Mouse (Mus musculus) embryonic facial prominence, embryonic 12.5 days (tissue): ENCODE data around the gene Zfp365. TPM values are rescaled to one million over a fixed set of nuclear protein-coding genes. Genes with fewer than 3 reads are reported as not detected.

Experiments used
- ATAC-seq: fragments of 200-750 bp; cut with Nextera tagmentation; 2 replicates; pipeline ENCODE4 v1.8.0; 2017; ENCODE audit not compliant: insufficient number of reproducible peaks, insufficient read depth, low FRiP score, low TSS enrichment
- H3K27ac ChIP-seq: fragments of 300-500 bp; sonication (generic); 2 replicates; pipeline ENCODE4 v1.5.1; 2016; ENCODE audit warnings: mild to moderate bottlenecking
- H3K27me3 ChIP-seq: fragments of 300-500 bp; sonication (generic); 2 replicates; pipeline ENCODE4 v1.6.1; 2016; ENCODE audit warnings: mild to moderate bottlenecking, moderate library complexity
- H3K36me3 ChIP-seq: fragments of 300-500 bp; sonication (generic); 2 replicates; pipeline ENCODE4 v1.6.1; 2016; ENCODE audit warnings: mild to moderate bottlenecking
- H3K4me1 ChIP-seq: fragments of 300-500 bp; sonication (generic); 2 replicates; pipeline ENCODE4 v1.6.1; 2016
- H3K4me2 ChIP-seq: fragments of 300-500 bp; sonication (generic); replicated peaks from 2 replicates; pipeline ENCODE4 v1.6.1; 2016; ENCODE audit warnings: mild to moderate bottlenecking, moderate library complexity
- H3K4me3 ChIP-seq: fragments of 300-500 bp; sonication (generic); 2 replicates; pipeline ENCODE4 v1.5.1; 2016; ENCODE audit warnings: mild to moderate bottlenecking
- H3K9ac ChIP-seq: fragments of 300-500 bp; sonication (generic); 2 replicates; pipeline ENCODE4 v1.6.1; 2016; ENCODE audit warnings: mild to moderate bottlenecking, moderate library complexity
- H3K9me3 ChIP-seq: fragments of 300-500 bp; sonication (generic); 2 replicates; pipeline ENCODE4 v1.6.1; 2016; ENCODE audit warnings: mild to moderate bottlenecking, moderate library complexity
- WGBS: fragments of 180-500 bp; shearing (Covaris S2); methylation state at CpG from one replicate; pipeline ENCODE4 v1.1.7; 2016; 5-methylcytosine and 5-hydroxymethylcytosine counted together
- polyA plus RNA-seq: library from polyadenylated mRNA; unstranded; fragments of >200 nt; fragmentation: Nextera tagmentation; extraction: Ambion mirVana; gene quantifications from 2 replicates; pipeline ENCODE4 v1.2.1, GENCODE M21; 2016

The Zfp365 gene
- polyA plus RNA-seq, 1 experiment from 2014 or later: 4.5 TPM

- no peak overlapping the region for H3K27ac ChIP-seq
- H3K9ac ChIP-seq: no peak overlapping the region
- WGBS: 58% methylated on average over 8 of the region's 8 CpGs
- H3K4me1 ChIP-seq: no peaks in the 10 kb centered on the region
- H3K36me3 ChIP-seq: no peaks in the 10 kb centered on the region
- H3K4me2 ChIP-seq: no peak overlapping the region
- no peaks in the 10 kb centered on the region for H3K27me3 ChIP-seq
- ATAC-seq: no peak
- H3K9me3 ChIP-seq: no peaks in the 10 kb centered on the region
- no peak overlapping the region for H3K4me3 ChIP-seq
These were observed 15.4 kb upstream of the Zfp365 start for GRCm38 (mm10) chr10:67927718-67928455.

GRCm38 (mm10) chr10:67924030-67924429 lies 11.6 kb upstream of the Zfp365 start:
- ATAC-seq: no peak
- Histone ChIP-seq H3K9me3 (no peaks in the 10 kb centered on the region), H3K4me2 (no peak overlapping the region), H3K27ac (no peak overlapping the region), H3K27me3 (no peaks in the 10 kb centered on the region), H3K4me1 (no peaks in the 10 kb centered on the region), H3K9ac (no peak overlapping the region), H3K4me3 (no peak overlapping the region), H3K36me3 (no peaks in the 10 kb centered on the region)
- 57% methylated on average over 7 of the region's 7 CpGs for WGBS

- Histone ChIP-seq H3K9ac (no peak overlapping the region), H3K4me3 (no peak overlapping the region), H3K27ac (no peak overlapping the region), H3K4me1 (no peaks in the 10 kb centered on the region), H3K36me3 (no peaks in the 10 kb centered on the region), H3K4me2 (no peak overlapping the region), H3K9me3 (no peaks in the 10 kb centered on the region), H3K27me3 (no peaks in the 10 kb centered on the region)
- ATAC-seq: no peak
- whole genome bisulfite sequencing: 86% methylated on average over 6 of the region's 6 CpGs
These were observed 9.3 kb upstream of the Zfp365 start for GRCm38 (mm10) chr10:67921777-67922176.

- Histone ChIP-seq H3K9ac (no peak overlapping the region), H3K9me3 (no peaks in the 10 kb centered on the region), H3K4me2 (no peak overlapping the region), H3K4me3 (no peak overlapping the region), H3K27ac (no peak overlapping the region), H3K27me3 (no peaks in the 10 kb centered on the region), H3K36me3 (no peaks in the 10 kb centered on the region), H3K4me1 (no peaks in the 10 kb centered on the region)
- no peak for ATAC-seq
- 79% methylated on average over 4 of the region's 4 CpGs for WGBS
These were observed 7.2 kb upstream of the Zfp365 start for GRCm38 (mm10) chr10:67919706-67920105.

GRCm38 (mm10) chr10:67918194-67918899 lies 5.9 kb upstream of the Zfp365 start:
- H3K4me1 ChIP-seq: no peaks in the 10 kb centered on the region
- 80% methylated on average over 4 of the region's 4 CpGs for WGBS
- ATAC-seq: no peak
- H3K9me3 ChIP-seq: no peaks in the 10 kb centered on the region
- H3K4me2 ChIP-seq: no peak overlapping the region
- H3K9ac ChIP-seq: no peak overlapping the region
- H3K36me3 ChIP-seq: no peaks in the 10 kb centered on the region
- no peak overlapping the region for H3K27ac ChIP-seq
- H3K27me3 ChIP-seq: no peaks in the 10 kb centered on the region
- no peak overlapping the region for H3K4me3 ChIP-seq

- no peak for ATAC-seq
- 61% methylated on average over 7 of the region's 7 CpGs for WGBS
- Histone ChIP-seq H3K27ac (no peak overlapping the region), H3K27me3 (no peaks in the 10 kb centered on the region), H3K36me3 (no peaks in the 10 kb centered on the region), H3K9ac (no peak overlapping the region), H3K4me1 (no peaks in the 10 kb centered on the region), H3K4me2 (no peak overlapping the region), H3K4me3 (no peak overlapping the region), H3K9me3 (no peaks in the 10 kb centered on the region)
These were observed 4.9 kb upstream of the Zfp365 start for GRCm38 (mm10) chr10:67917356-67917755.

GRCm38 (mm10) chr10:67911447-67912336 lies 770 bp downstream of the Zfp365 start:
- H3K9ac ChIP-seq: peak overlapping the region; percentile 73
- 21% methylated on average over 33 of the region's 33 CpGs for WGBS
- 0 out of 2 replicates have a peak, but pooled peaks cover 2% of the 10 kb centered on the region for H3K27me3 ChIP-seq

GRCm38 (mm10) chr10:67907931-67908330 lies 4.5 kb downstream of the Zfp365 start:
- 0 out of 2 replicates have a peak, but pooled peaks cover 2% of the 10 kb centered on the region for H3K27me3 ChIP-seq
- H3K9me3 ChIP-seq: no peaks in the 10 kb centered on the region
- no peaks in the 10 kb centered on the region for H3K36me3 ChIP-seq
- H3K4me1 ChIP-seq: peaks cover 4% of the 10 kb centered on the region
- 94% methylated on average over 4 of the region's 4 CpGs for WGBS
- no peak for ATAC-seq
- no peak overlapping the region for H3K9ac ChIP-seq
- H3K27ac ChIP-seq: no peak overlapping the region
- no peak overlapping the region for H3K4me3 ChIP-seq
- H3K4me2 ChIP-seq: no peak overlapping the region

More at GRCm38 (mm10) chr10:67911447-67912336, 770 bp downstream of the Zfp365 start:
- Histone ChIP-seq H3K9me3 (no peaks in the 10 kb centered on the region), H3K4me1 (peaks cover 4% of the 10 kb centered on the region), H3K4me2 (peak overlapping the region; percentile 96), H3K36me3 (no peaks in the 10 kb centered on the region), H3K27ac (no peak overlapping the region), H3K4me3 (peak overlapping the region; percentile 79)
- peak; percentile 65; the same call in 1 of the 2 replicates for ATAC-seq

GRCm38 (mm10) chr10:67906926-67907325 lies 5.5 kb downstream of the Zfp365 start:
- Histone ChIP-seq H3K4me1 (peaks cover 4% of the 10 kb centered on the region), H3K9me3 (no peaks in the 10 kb centered on the region), H3K4me3 (no peak overlapping the region), H3K4me2 (no peak overlapping the region), H3K27ac (no peak overlapping the region), H3K36me3 (no peaks in the 10 kb centered on the region), H3K27me3 (0 out of 2 replicates have a peak, but pooled peaks cover 2% of the 10 kb centered on the region), H3K9ac (no peak overlapping the region)
- WGBS: 89% methylated on average over 2 of the region's 2 CpGs
- ATAC-seq: no peak

- H3K4me1 ChIP-seq: no peaks in the 10 kb centered on the region
- no peak overlapping the region for H3K4me2 ChIP-seq
- H3K4me3 ChIP-seq: no peak overlapping the region
- no peaks in the 10 kb centered on the region for H3K9me3 ChIP-seq
- no peaks in the 10 kb centered on the region for H3K27me3 ChIP-seq
- H3K9ac ChIP-seq: no peak overlapping the region
- no peak overlapping the region for H3K27ac ChIP-seq
- no peak for ATAC-seq
- H3K36me3 ChIP-seq: no peaks in the 10 kb centered on the region
- WGBS: 72% methylated on average over 4 of the region's 4 CpGs
These were observed 6.4 kb downstream of the Zfp365 start for GRCm38 (mm10) chr10:67906063-67906462.

- Histone ChIP-seq H3K27me3 (no peaks in the 10 kb centered on the region), H3K4me2 (no peak overlapping the region), H3K4me3 (no peak overlapping the region), H3K9me3 (no peaks in the 10 kb centered on the region), H3K9ac (no peak overlapping the region), H3K27ac (no peak overlapping the region), H3K4me1 (no peaks in the 10 kb centered on the region), H3K36me3 (no peaks in the 10 kb centered on the region)
- ATAC-seq: no peak
- 67% methylated on average over 7 of the region's 7 CpGs for whole genome bisulfite sequencing
These were observed 9.1 kb downstream of the Zfp365 start for GRCm38 (mm10) chr10:67903387-67903786.
